Mouse (Mus musculus) midbrain, embryonic 10.5 days (tissue): ENCODE results near the gene Rab44. TPM values are rescaled to one million over a fixed set of nuclear protein-coding genes. Genes with fewer than 3 reads are reported as not detected.

Experiments used
- DNase-seq: peaks from one replicate; pipeline ENCODE4 v3.0.0-alpha.2; 2017; ENCODE audit warnings: low spot score
- H3K27ac ChIP-seq: fragments of 300-500 bp; sonication (generic); replicated peaks from 2 replicates; pipeline ENCODE4 v1.5.1; 2016; ENCODE audit warnings: mild to moderate bottlenecking
- H3K27me3 ChIP-seq: fragments of 300-500 bp; sonication (generic); 2 replicates; pipeline ENCODE4 v1.6.1; 2016; ENCODE audit warnings: low read depth, mild to moderate bottlenecking; ENCODE audit not compliant: poor library complexity, severe bottlenecking
- H3K36me3 ChIP-seq: fragments of 300-500 bp; sonication (generic); 2 replicates; pipeline ENCODE4 v1.6.1; 2016; ENCODE audit warnings: mild to moderate bottlenecking, moderate library complexity
- H3K4me1 ChIP-seq: fragments of 300-500 bp; sonication (generic); 2 replicates; pipeline ENCODE4 v1.6.1; 2016
- H3K4me3 ChIP-seq: fragments of 300-500 bp; sonication (generic); 2 replicates; pipeline ENCODE4 v1.5.1; 2016; ENCODE audit warnings: mild to moderate bottlenecking, moderate library complexity
- H3K9me3 ChIP-seq: fragments of 300-500 bp; sonication (generic); replicated peaks from 2 replicates; pipeline ENCODE4 v1.6.1; 2016; ENCODE audit warnings: mild to moderate bottlenecking
- WGBS: fragments of 180-500 bp; shearing (Covaris S2); methylation state at CpG from one replicate; pipeline ENCODE4 v1.1.7; 2016; 5-methylcytosine and 5-hydroxymethylcytosine counted together
- polyA plus RNA-seq: library from polyadenylated mRNA; unstranded; fragments of >200 nt; fragmentation: Nextera tagmentation; extraction: Ambion mirVana; gene quantifications from 2 replicates; pipeline ENCODE4 v1.2.1, GENCODE M21; 2016

Rab44 gene
- polyA plus RNA-seq, 1 experiment from 2014 or later: 0.47 TPM

- no peak overlapping the region for H3K4me3 ChIP-seq
- WGBS: 41% methylated on average over 8 of the region's 8 CpGs
- H3K27me3 ChIP-seq: peaks cover 25% of the 10 kb centered on the region; the same call in 1 of the 2 replicates
- H3K36me3 ChIP-seq: peaks cover 2% of the 10 kb centered on the region; the same call in 1 of the 2 replicates
- 0 out of 2 replicates have a peak overlapping the region, but pooled peaks have one; percentile 10 for H3K27ac ChIP-seq
- H3K9me3 ChIP-seq: 0 out of 2 replicates have a peak, but pooled peaks cover 4% of the 10 kb centered on the region
- no peak for DNase-seq
- peaks cover 32% of the 10 kb centered on the region for H3K4me1 ChIP-seq
Observed at GRCm38 (mm10) chr17:29165967-29166578, 52.1 kb downstream of the Rab44 start.

- WGBS: 71% methylated on average over 6 of the region's 6 CpGs
- no peaks in the 10 kb centered on the region for H3K9me3 ChIP-seq
- peaks cover 25% of the 10 kb centered on the region; the same call in 1 of the 2 replicates for H3K27me3 ChIP-seq
- no peaks in the 10 kb centered on the region for H3K36me3 ChIP-seq
- peaks cover 43% of the 10 kb centered on the region for H3K4me1 ChIP-seq
- no peak for DNase-seq
- 0 out of 2 replicates have a peak overlapping the region, but pooled peaks have one; percentile 10 for H3K27ac ChIP-seq
- no peak overlapping the region for H3K4me3 ChIP-seq
Observed at GRCm38 (mm10) chr17:29167371-29167770, 53.4 kb downstream of the Rab44 start.

GRCm38 (mm10) chr17:29168438-29168837 lies 54.5 kb downstream of the Rab44 start:
- H3K9me3 ChIP-seq: no peaks in the 10 kb centered on the region
- WGBS: 86% methylated on average over 4 of the region's 4 CpGs
- H3K4me1 ChIP-seq: peaks cover 43% of the 10 kb centered on the region

GRCm38 (mm10) chr17:29168996-29169601 lies 55.2 kb downstream of the Rab44 start:
- Histone ChIP-seq H3K4me3 (no peak overlapping the region), H3K36me3 (no peaks in the 10 kb centered on the region), H3K27me3 (peaks cover 23% of the 10 kb centered on the region; the same call in 1 of the 2 replicates), H3K9me3 (no peaks in the 10 kb centered on the region), H3K4me1 (peaks cover 43% of the 10 kb centered on the region), H3K27ac (no peak overlapping the region)
- 78% methylated on average over 12 of the region's 12 CpGs for WGBS
- no peak for DNase-seq

More at GRCm38 (mm10) chr17:29168438-29168837, 54.5 kb downstream of the Rab44 start:
- H3K36me3 ChIP-seq: no peaks in the 10 kb centered on the region
- H3K27me3 ChIP-seq: peaks cover 25% of the 10 kb centered on the region; the same call in 1 of the 2 replicates
- H3K27ac ChIP-seq: no peak overlapping the region
- no peak overlapping the region for H3K4me3 ChIP-seq
- no peak for DNase-seq

GRCm38 (mm10) chr17:29170431-29171000 lies 56.6 kb downstream of the Rab44 start:
- H3K36me3 ChIP-seq: no peaks in the 10 kb centered on the region
- no peak overlapping the region for H3K4me3 ChIP-seq
- WGBS: 84% methylated on average over 14 of the region's 14 CpGs
- H3K9me3 ChIP-seq: no peaks in the 10 kb centered on the region
- peaks cover 31% of the 10 kb centered on the region for H3K4me1 ChIP-seq
- DNase-seq: no peak
- peaks cover 12% of the 10 kb centered on the region; the same call in 1 of the 2 replicates for H3K27me3 ChIP-seq
- no peak overlapping the region for H3K27ac ChIP-seq

GRCm38 (mm10) chr17:29171001-29171772 lies 57.2 kb downstream of the Rab44 start:
- WGBS: 26% methylated on average over 14 of the region's 14 CpGs
- Histone ChIP-seq H3K36me3 (no peaks in the 10 kb centered on the region), H3K27me3 (peaks cover 5% of the 10 kb centered on the region; the same call in 1 of the 2 replicates), H3K9me3 (no peaks in the 10 kb centered on the region), H3K4me3 (no peak overlapping the region), H3K4me1 (peaks cover 31% of the 10 kb centered on the region), H3K27ac (no peak overlapping the region)
- peak; percentile 75 for DNase-seq

- Histone ChIP-seq H3K4me1 (peaks cover 36% of the 10 kb centered on the region), H3K27me3 (no peaks in the 10 kb centered on the region), H3K27ac (0 out of 2 replicates have a peak overlapping the region, but pooled peaks have one; percentile 6), H3K36me3 (no peaks in the 10 kb centered on the region), H3K4me3 (no peak overlapping the region), H3K9me3 (no peaks in the 10 kb centered on the region)
- no peak for DNase-seq
- 60% methylated on average over 10 of the region's 10 CpGs for WGBS
Observed at GRCm38 (mm10) chr17:29172062-29172461, 58.1 kb downstream of the Rab44 start.

GRCm38 (mm10) chr17:29173165-29173564 lies 59.2 kb downstream of the Rab44 start:
- Histone ChIP-seq H3K27me3 (no peaks in the 10 kb centered on the region), H3K36me3 (no peaks in the 10 kb centered on the region), H3K4me1 (peaks cover 30% of the 10 kb centered on the region), H3K27ac (no peak overlapping the region), H3K4me3 (no peak overlapping the region), H3K9me3 (no peaks in the 10 kb centered on the region)
- 85% methylated on average over 8 of the region's 8 CpGs for WGBS
- DNase-seq: no peak

- peaks cover 33% of the 10 kb centered on the region for H3K4me1 ChIP-seq
- H3K9me3 ChIP-seq: no peaks in the 10 kb centered on the region
- H3K36me3 ChIP-seq: no peaks in the 10 kb centered on the region
- no peak overlapping the region for H3K4me3 ChIP-seq
- H3K27ac ChIP-seq: peak overlapping the region; percentile 64
- no peak for DNase-seq
- WGBS: 73% methylated on average over 3 of the region's 3 CpGs
- H3K27me3 ChIP-seq: no peaks in the 10 kb centered on the region
Observed at GRCm38 (mm10) chr17:29175693-29176092, 61.7 kb downstream of the Rab44 start.

- WGBS: 14% methylated on average over 9 of the region's 9 CpGs
- H3K27me3 ChIP-seq: no peaks in the 10 kb centered on the region
- no peaks in the 10 kb centered on the region for H3K36me3 ChIP-seq
- DNase-seq: peak; percentile 74
- H3K4me1 ChIP-seq: peaks cover 27% of the 10 kb centered on the region
- H3K4me3 ChIP-seq: no peak overlapping the region
- H3K27ac ChIP-seq: peak overlapping the region; percentile 64
- H3K9me3 ChIP-seq: no peaks in the 10 kb centered on the region
Observed at GRCm38 (mm10) chr17:29176391-29177267, 62.7 kb downstream of the Rab44 start.

GRCm38 (mm10) chr17:29178503-29179059 lies 64.6 kb downstream of the Rab44 start:
- no peaks in the 10 kb centered on the region for H3K9me3 ChIP-seq
- H3K4me3 ChIP-seq: no peak overlapping the region
- peak overlapping the region; percentile 59 for H3K27ac ChIP-seq
- H3K27me3 ChIP-seq: no peaks in the 10 kb centered on the region
- 63% methylated on average over 9 of the region's 9 CpGs for WGBS
- no peak for DNase-seq
- H3K4me1 ChIP-seq: peaks cover 21% of the 10 kb centered on the region
- no peaks in the 10 kb centered on the region for H3K36me3 ChIP-seq
